Mouse (Mus musculus) CH12.LX (cell line): ENCODE measurements around the gene Sepsecs. TPM values are rescaled to one million over a fixed set of nuclear protein-coding genes. Genes with fewer than 3 reads are reported as not detected.

ENCODE experiments used
- DNase-seq: peaks from one replicate; pipeline ENCODE4 v3.0.0-alpha.2; 2013; ENCODE audit errors: extremely low read depth
- H3K27ac ChIP-seq: 2 replicates; pipeline ENCODE4 v1.5.1; 2012; ENCODE audit warnings: low read depth, mild to moderate bottlenecking, control low read depth, moderate library complexity; ENCODE audit not compliant: insufficient read depth
- H3K27me3 ChIP-seq: replicated peaks from 2 replicates; pipeline ENCODE3; 2012; ENCODE audit warnings: inconsistent platforms
- H3K36me3 ChIP-seq, 2 experiments: replicated peaks in 1 of 2; 2 replicates each; pipeline versions ENCODE3 to v1.6.1; 2012; ENCODE audit warnings: inconsistent platforms in 1 of 2, low read length in 1 of 2, mild to moderate bottlenecking in 1 of 2, mixed read lengths in 1 of 2, moderate library complexity in 1 of 2; ENCODE audit not compliant: control insufficient read depth in 1 of 2, insufficient read depth in 1 of 2
- H3K4me1 ChIP-seq, 2 experiments: 2 replicates each; pipeline ENCODE4 v1.6.1; 2012; ENCODE audit warnings: inconsistent platforms in 1 of 2, moderate library complexity in 1 of 2; ENCODE audit not compliant: insufficient read depth in 2 of 2, control insufficient read depth in 1 of 2
- H3K4me2 ChIP-seq: 2 replicates; pipeline ENCODE4 v1.6.1; 2012; ENCODE audit warnings: low read depth, mild to moderate bottlenecking, control low read depth; ENCODE audit not compliant: poor library complexity, insufficient read depth, severe bottlenecking
- H3K4me3 ChIP-seq, 3 experiments: fragments of 150-350 bp in 1 of 3; sonication (generic) in 1 of 3; replicated peaks in 1 of 3; 2 replicates each; pipeline versions ENCODE3 to v1.5.1; 2011 to 2012; ENCODE audit warnings: low read depth in 2 of 3, low read length in 2 of 3, mild to moderate bottlenecking in 2 of 3, moderate library complexity in 2 of 3, control low read depth in 1 of 3, improper control_type of control experiment in 1 of 3, inconsistent platforms in 1 of 3, mixed read lengths in 1 of 3; ENCODE audit not compliant: poor library complexity in 1 of 3
- H3K79me2 ChIP-seq: replicated peaks from 2 replicates; pipeline ENCODE4 v1.6.1; 2012; ENCODE audit warnings: mild to moderate bottlenecking, moderate library complexity; ENCODE audit not compliant: control insufficient read depth, poor library complexity, insufficient read depth, severe bottlenecking; ENCODE audit errors: extremely low read depth
- H3K9ac ChIP-seq: 2 replicates; pipeline ENCODE4 v1.6.1; 2012; ENCODE audit warnings: low read depth, mild to moderate bottlenecking, control low read depth, moderate library complexity; ENCODE audit not compliant: insufficient read depth
- H3K9me3 ChIP-seq: replicated peaks from 2 replicates; pipeline ENCODE3; 2012; ENCODE audit warnings: low read length, inconsistent platforms, mixed read lengths
- BHLHE40 ChIP-seq: IDR thresholded peaks from 2 replicates; pipeline ENCODE4 v1.6.1; 2011; ENCODE audit warnings: mild to moderate bottlenecking, low read depth, low read length, improper control_type of control experiment
- CHD1 ChIP-seq: IDR thresholded peaks from 2 replicates; pipeline ENCODE4 v1.6.1; 2012; ENCODE audit warnings: low read depth, low read length, improper control_type of control experiment, inconsistent platforms
- CTCF ChIP-seq, 2 experiments: IDR thresholded peaks in 1 of 2; conservative IDR thresholded peaks in 1 of 2; 2 replicates each; pipeline ENCODE4 v1.5.1; 2011 to 2012; ENCODE audit warnings: low read depth in 2 of 2, low read length in 2 of 2, improper control_type of control experiment in 1 of 2, inconsistent platforms in 1 of 2, mild to moderate bottlenecking in 1 of 2, moderate library complexity in 1 of 2
- E2F4 ChIP-seq: IDR thresholded peaks from 2 replicates; pipeline ENCODE4 v1.6.1; 2011; ENCODE audit warnings: low read depth, low read length, improper control_type of control experiment; ENCODE audit not compliant: insufficient replicate concordance
- ELF1 ChIP-seq: IDR thresholded peaks from 2 replicates; pipeline ENCODE4 v1.6.1; 2014; ENCODE audit warnings: low read depth, mild to moderate bottlenecking, inconsistent platforms, low read length, improper control_type of control experiment
- HCFC1 ChIP-seq: IDR thresholded peaks from 2 replicates; pipeline ENCODE4 v1.6.1; 2012; ENCODE audit warnings: low read depth, mild to moderate bottlenecking, inconsistent platforms, low read length, improper control_type of control experiment
- IRF4 ChIP-seq: IDR thresholded peaks from 2 replicates; pipeline ENCODE4 v1.6.1; 2014; ENCODE audit warnings: low read depth, mild to moderate bottlenecking, inconsistent platforms, low read length, improper control_type of control experiment
- JUN ChIP-seq: IDR thresholded peaks from 2 replicates; pipeline ENCODE4 v1.6.1; 2011; ENCODE audit warnings: low read depth, mild to moderate bottlenecking, low read length, improper control_type of control experiment, moderate library complexity; ENCODE audit not compliant: insufficient read depth
- JUND ChIP-seq: conservative IDR thresholded peaks from 2 replicates; pipeline ENCODE4 v1.6.1; 2011; ENCODE audit warnings: low read depth, low read length, improper control_type of control experiment
- KAT2A ChIP-seq: IDR thresholded peaks from 2 replicates; pipeline ENCODE4 v1.6.1; 2012; ENCODE audit warnings: low read length, improper control_type of control experiment, inconsistent platforms; ENCODE audit not compliant: insufficient replicate concordance
- MAFK ChIP-seq: IDR thresholded peaks from 2 replicates; pipeline ENCODE4 v1.6.1; 2011; ENCODE audit warnings: low read length, improper control_type of control experiment; ENCODE audit not compliant: insufficient replicate concordance
- MAX ChIP-seq: IDR thresholded peaks from 2 replicates; pipeline ENCODE4 v1.6.1; 2011; ENCODE audit warnings: low read length, improper control_type of control experiment
- MAZ ChIP-seq: IDR thresholded peaks from 2 replicates; pipeline ENCODE4 v1.6.1; 2012; ENCODE audit warnings: low read depth, mild to moderate bottlenecking, inconsistent platforms, low read length, improper control_type of control experiment, moderate library complexity
- MYC ChIP-seq: IDR thresholded peaks from 2 replicates; pipeline ENCODE4 v1.6.1; 2011; ENCODE audit warnings: low read depth, mild to moderate bottlenecking, improper control_type of control experiment, low read length
- NELFE ChIP-seq: IDR thresholded peaks from 2 replicates; pipeline ENCODE4 v1.6.1; 2011; ENCODE audit warnings: low read depth, low read length, improper control_type of control experiment
- PAX5 ChIP-seq: IDR thresholded peaks from 2 replicates; pipeline ENCODE4 v1.6.1; 2012; ENCODE audit warnings: low read length, inconsistent platforms, mixed read lengths
- POLR2A ChIP-seq: IDR thresholded peaks from 2 replicates; pipeline ENCODE4 v1.6.1; 2011; ENCODE audit warnings: low read depth, mild to moderate bottlenecking, improper control_type of control experiment, low read length
- RAD21 ChIP-seq: IDR thresholded peaks from 2 replicates; pipeline ENCODE4 v1.6.1; 2011; ENCODE audit warnings: low read depth, mild to moderate bottlenecking, low read length, improper control_type of control experiment, moderate library complexity
- RCOR1 ChIP-seq: conservative IDR thresholded peaks from 2 replicates; pipeline ENCODE4 v1.6.1; 2012; ENCODE audit warnings: low read depth, mild to moderate bottlenecking, inconsistent platforms, low read length, improper control_type of control experiment
- SIN3A ChIP-seq: IDR thresholded peaks from 2 replicates; pipeline ENCODE4 v1.6.1; 2012; ENCODE audit warnings: low read length, improper control_type of control experiment, inconsistent platforms
- SMC3 ChIP-seq: IDR thresholded peaks from 2 replicates; pipeline ENCODE4 v1.6.1; 2011; ENCODE audit warnings: low read depth, low read length, improper control_type of control experiment
- USF1 ChIP-seq: IDR thresholded peaks from 2 replicates; pipeline ENCODE4 v1.6.1; 2014; ENCODE audit warnings: low read depth, mild to moderate bottlenecking, inconsistent platforms, low read length, improper control_type of control experiment
- ZC3H11A ChIP-seq: IDR thresholded peaks from 2 replicates; pipeline ENCODE4 v1.6.1; 2012; ENCODE audit warnings: low read depth, mild to moderate bottlenecking, inconsistent platforms, low read length, improper control_type of control experiment
- ZMIZ1 ChIP-seq: IDR thresholded peaks from 2 replicates; pipeline ENCODE4 v1.6.1; 2012; ENCODE audit warnings: low read depth, mild to moderate bottlenecking, inconsistent platforms, low read length, improper control_type of control experiment
- ZNF384 ChIP-seq: IDR thresholded peaks from 2 replicates; pipeline ENCODE4 v1.6.1; 2012; ENCODE audit warnings: low read depth, low read length, improper control_type of control experiment, inconsistent platforms
- dilution Hi-C: fragments of 300-500 bp; cut with MboI; formaldehyde crosslinking; loops from 2 replicates; pipeline ENCODE4 v1.14.3; 2020; ENCODE audit warnings: low sequenced_read_pairs; ENCODE audit not compliant: extremely low pct_unique_long_range_greater_than_20kb, extremely low pct_ligation_motif_present
- in situ Hi-C: fragments of 300-500 bp; cut with MboI; formaldehyde crosslinking; loops from 3 replicates; pipeline ENCODE4 v1.14.3; 2019; ENCODE audit warnings: low sequenced_read_pairs, low pct_ligation_motif_present, low pct_unique_long_range_greater_than_20kb, mixed read lengths
- polyA plus RNA-seq: library from polyadenylated mRNA; unstranded; fragments of >175 nt; gene quantifications from 2 replicates; pipeline ENCODE4 v1.2.1, GENCODE M21; 2012; ENCODE audit warnings: low read depth; ENCODE audit not compliant: insufficient read length
- total RNA-seq, 2 experiments: library from RNA; depleted of rRNA; stranded (reverse); fragments of 300-350 nt in 1 of 2; fragments of >200 nt in 1 of 2; gene quantifications; 2 replicates each; pipeline ENCODE4 v1.2.3; 2012 to 2014

Gene Sepsecs
- total and polyA plus RNA-seq, 3 experiments: 9.1 to 10.8 (median 9.3) TPM

DNA sequence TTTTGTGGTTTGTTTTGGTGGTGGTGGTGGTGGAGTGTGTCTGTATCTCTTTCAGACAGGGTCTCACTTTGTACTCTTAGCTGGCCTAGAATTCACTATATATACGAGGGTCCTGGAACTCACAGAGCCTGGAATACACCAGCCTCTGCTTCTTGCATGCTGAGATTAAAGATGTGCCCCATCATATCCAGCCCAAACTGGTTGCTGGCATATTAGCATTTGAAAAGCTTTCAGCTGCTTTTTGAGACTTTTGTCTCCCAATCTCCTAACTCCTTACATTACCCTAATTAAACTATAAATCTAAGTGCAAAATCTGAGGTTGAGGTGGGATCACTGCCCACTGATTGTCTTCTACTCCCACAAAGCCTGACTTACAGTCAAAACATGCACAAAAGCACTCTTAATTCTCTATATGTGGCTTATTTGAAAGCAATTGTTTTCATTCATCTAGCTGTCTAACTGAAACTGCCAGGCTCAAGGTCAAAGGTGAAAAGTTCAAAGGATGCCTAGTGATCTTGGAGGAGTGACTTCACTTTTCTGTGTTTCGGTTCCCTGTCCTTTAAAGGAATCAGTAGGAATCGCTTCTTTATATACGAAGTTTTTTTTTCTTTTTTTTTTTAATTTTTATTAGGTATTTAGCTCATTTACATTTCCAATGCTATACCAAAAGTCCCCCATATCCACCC lies 5.0 kb upstream of the Sepsecs start:
- Histone ChIP-seq H3K4me3 (no peak overlapping the region), H3K4me2 (no peak overlapping the region)
- no peak for TF ChIP-seq POLR2A
- TF ChIP-seq USF1: no peak
- no peak for TF ChIP-seq JUN
- no peak for TF ChIP-seq ZC3H11A
- TF ChIP-seq BHLHE40: no peak
- TF ChIP-seq MAFK: no peak
- TF ChIP-seq MAX: no peak
- no peak for TF ChIP-seq E2F4
- no peak for TF ChIP-seq KAT2A
- TF ChIP-seq RAD21: no peak
- no peak for TF ChIP-seq SIN3A

DNA sequence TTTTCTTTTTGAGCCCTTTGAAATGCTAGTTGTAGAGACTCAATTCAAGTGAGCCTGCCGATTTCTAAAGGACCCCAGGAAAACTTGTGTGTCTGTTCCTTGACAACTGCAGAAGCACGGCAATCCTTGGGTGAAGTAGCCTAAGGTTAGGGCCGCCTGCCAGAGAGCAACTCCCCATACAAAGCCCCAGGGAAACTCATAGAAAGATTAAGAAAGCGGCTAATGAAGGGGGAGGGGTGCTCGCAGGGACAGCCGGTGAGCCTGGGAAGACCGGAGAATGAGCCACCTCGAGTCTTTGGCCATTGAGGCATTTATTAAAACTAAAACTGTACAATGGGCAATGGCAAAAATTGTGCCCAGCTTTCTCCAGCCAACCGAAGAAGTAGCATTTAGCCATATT lies 3.8 kb upstream of the Sepsecs start:
- no peak for TF ChIP-seq NELFE
- no peak for TF ChIP-seq IRF4
- TF ChIP-seq ZC3H11A: no peak
- TF ChIP-seq MAZ: no peak
- TF ChIP-seq ELF1: no peak
- TF ChIP-seq ZNF384: no peak
- TF ChIP-seq PAX5: no peak
- no peak for TF ChIP-seq SIN3A
- TF ChIP-seq ZMIZ1: no peak
- TF ChIP-seq SMC3: no peak
- TF ChIP-seq MYC: no peak
- TF ChIP-seq CTCF (conservative IDR thresholded peaks at IDR 0.05 in 1 of 2, IDR thresholded peaks at IDR 0.05 in 1 of 2; ENCODE audit: low read depth in 2 of 2, low read length in 2 of 2): no peak
- no peak for TF ChIP-seq JUND
- TF ChIP-seq RCOR1: no peak
- no peak for TF ChIP-seq HCFC1
- TF ChIP-seq KAT2A: no peak
- no peak for TF ChIP-seq CHD1
- TF ChIP-seq USF1: no peak
- TF ChIP-seq E2F4: no peak
- TF ChIP-seq, all 38 proteins: peak for 0
- Histone ChIP-seq H3K27me3 (no peaks in the 10 kb centered on the region), H3K36me3 (no peaks in the 10 kb centered on the region), H3K9ac (no peak overlapping the region), H3K79me2 (peaks cover 10% of the 10 kb centered on the region), H3K9me3 (no peaks in the 10 kb centered on the region), H3K4me3 (no peak overlapping the region), H3K4me2 (no peak overlapping the region), H3K4me1 (peaks cover 2 to 15% of the 10 kb centered on the region in 2 experiments; a peak in 2 of 4 replicates), H3K27ac (no peak overlapping the region)
- DNase-seq: no peak
- in situ Hi-C loops (no loop called here), dilution Hi-C loops (no loop called here)

More for the DNA sequence above, 5.0 kb upstream of the Sepsecs start:
- Histone ChIP-seq H3K27ac (no peak overlapping the region), H3K27me3 (no peaks in the 10 kb centered on the region), H3K9ac (no peak overlapping the region), H3K79me2 (no peaks in the 10 kb centered on the region), H3K9me3 (no peaks in the 10 kb centered on the region), H3K4me1 (peaks cover 2 to 10% of the 10 kb centered on the region in 2 experiments; a peak in 2 of 4 replicates), H3K36me3 (no peaks in the 10 kb centered on the region)
- DNase-seq: no peak
- dilution Hi-C loops: no loop called here
- in situ Hi-C loops: no loop called here
